Mouse (Mus musculus): ENCODE results near the gene Trappc10.

- no peak for TF ChIP-seq USF1 (IDR thresholded peaks at IDR 0.05; ENCODE audit: low read depth)
- TF ChIP-seq CTCF (IDR thresholded peaks at IDR 0.05; ENCODE audit: control insufficient read depth, insufficient read depth, insufficient read length), result no peak
- no peak for TF ChIP-seq MYOD1 (IDR thresholded peaks at IDR 0.05; ENCODE audit: control insufficient read depth, insufficient read length, low read depth)
- no peak for TF ChIP-seq MAX (IDR thresholded peaks at IDR 0.05)
- TF ChIP-seq MYOG (IDR thresholded peaks at IDR 0.05; ENCODE audit: control insufficient read depth, extremely low read depth, insufficient read length), result no peak
- TF ChIP-seq CEBPB (IDR thresholded peaks at IDR 0.05; ENCODE audit: low read depth), result no peak
- no peak for TF ChIP-seq FOSL1 (IDR thresholded peaks at IDR 0.05; ENCODE audit: insufficient read depth, low read length, poor library complexity, severe bottlenecking)
Observed at GRCm38 (mm10) chr10:78288135-78288534, 43.7 kb upstream of the Trappc10 start.
